Mouse (Mus musculus) monocyte, adult 2 months (primary cell): ENCODE results near the gene Gm17555.
"Not testable (repeated sequence)": the region's sequence is repeated elsewhere in the genome, so short reads cannot be mapped to it uniquely, and the experiment has no call there.

Experiments used
- DNase-seq, 2 experiments: peaks; one replicate each; pipeline ENCODE4 v3.0.0; 2022; ENCODE audit warnings: low spot score in 2 of 2, low read depth in 1 of 2

Gm17555 gene

DNA sequence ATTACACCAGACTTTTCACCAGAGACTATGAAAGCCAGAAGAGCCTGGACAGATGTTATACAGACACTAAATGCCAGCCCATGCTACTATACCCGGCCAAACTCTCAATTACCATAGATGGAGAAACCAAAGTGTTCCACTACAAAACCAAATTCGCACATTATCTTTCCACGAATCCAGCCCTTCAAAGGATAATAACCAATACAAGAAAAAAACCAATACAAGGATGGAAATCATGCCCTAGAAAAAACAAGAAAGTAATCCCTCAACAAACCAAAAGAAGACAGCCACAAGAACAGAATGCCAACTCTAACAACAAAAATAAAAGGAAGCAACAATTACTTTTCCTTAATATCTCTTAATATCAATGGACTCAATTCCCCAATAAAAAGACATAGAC is at the start of gene Gm17555:
Gene Gm17555 (plus strand): TSS at position 301 of the 400 bp plus-strand sequence.
- not testable (repeated sequence) for DNase-seq

GRCm38 (mm10) chr2:126165277-126166018 is 49.5 kb upstream of the Gm17555 start:
- DNase-seq: no peak

DNA sequence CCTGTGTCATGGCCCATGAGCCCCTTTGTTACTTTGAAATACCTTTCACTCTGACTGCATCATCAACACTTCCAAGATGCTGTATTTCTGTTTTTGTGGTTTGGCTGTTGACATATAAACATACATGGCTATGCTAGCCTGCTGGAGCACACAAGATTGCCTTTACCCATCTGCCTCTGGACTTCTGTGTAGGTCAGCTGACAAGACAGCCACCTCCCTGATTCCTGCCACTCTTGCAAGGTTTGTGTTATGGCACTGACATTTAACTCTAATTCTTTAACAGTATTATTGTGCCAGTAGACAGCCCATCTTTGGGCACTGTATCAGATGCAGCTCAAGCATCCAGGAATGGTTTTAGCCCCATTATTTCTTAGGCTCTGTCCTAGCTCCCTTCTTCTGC is 48.6 kb upstream of the Gm17555 start:
- no peak for DNase-seq

- no peak for DNase-seq
These were observed 47.9 kb upstream of the Gm17555 start for GRCm38 (mm10) chr2:126166848-126167617.

DNA sequence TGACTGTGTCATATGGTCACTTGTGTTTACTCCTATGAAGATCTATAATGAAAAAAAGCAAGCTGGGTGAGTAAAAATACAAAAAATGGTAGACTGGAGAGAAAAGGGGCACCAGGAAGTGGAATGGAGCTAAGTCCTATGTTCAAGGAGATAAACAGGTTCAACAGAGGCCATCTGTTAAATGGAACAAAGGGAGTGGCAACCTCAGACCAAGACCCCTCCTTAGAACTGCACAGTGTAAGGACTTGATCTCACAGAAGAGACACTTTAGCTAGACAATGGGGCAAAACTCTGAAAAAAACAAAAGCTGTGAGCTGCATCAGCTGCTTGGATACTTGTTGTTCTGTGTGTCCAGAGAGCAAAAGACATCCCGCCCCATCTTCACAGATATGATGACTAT is 43.5 kb upstream of the Gm17555 start:
- DNase-seq: no peak

DNA sequence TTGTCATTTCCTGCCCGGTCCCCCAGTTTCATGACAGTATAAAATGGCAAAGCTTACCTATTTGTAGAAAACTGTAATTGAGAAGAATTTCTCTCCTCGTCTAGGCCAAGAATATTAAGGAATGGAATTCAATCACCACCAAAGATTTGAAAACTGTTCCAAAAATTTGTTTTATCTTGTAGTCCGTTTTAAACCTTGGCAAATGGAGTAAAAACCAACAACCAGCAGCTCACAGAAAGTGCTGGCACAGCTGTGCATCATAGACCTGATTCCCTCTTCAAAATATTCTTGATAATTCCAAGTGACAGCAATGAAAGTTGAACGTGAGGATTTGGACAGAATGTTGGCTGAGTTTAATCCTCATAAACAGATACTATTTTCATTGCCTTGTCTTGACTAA is 23.6 kb upstream of the Gm17555 start:
- no peak for DNase-seq

GRCm38 (mm10) chr2:126192129-126192528 is 22.8 kb upstream of the Gm17555 start:
- no peak for DNase-seq

DNA sequence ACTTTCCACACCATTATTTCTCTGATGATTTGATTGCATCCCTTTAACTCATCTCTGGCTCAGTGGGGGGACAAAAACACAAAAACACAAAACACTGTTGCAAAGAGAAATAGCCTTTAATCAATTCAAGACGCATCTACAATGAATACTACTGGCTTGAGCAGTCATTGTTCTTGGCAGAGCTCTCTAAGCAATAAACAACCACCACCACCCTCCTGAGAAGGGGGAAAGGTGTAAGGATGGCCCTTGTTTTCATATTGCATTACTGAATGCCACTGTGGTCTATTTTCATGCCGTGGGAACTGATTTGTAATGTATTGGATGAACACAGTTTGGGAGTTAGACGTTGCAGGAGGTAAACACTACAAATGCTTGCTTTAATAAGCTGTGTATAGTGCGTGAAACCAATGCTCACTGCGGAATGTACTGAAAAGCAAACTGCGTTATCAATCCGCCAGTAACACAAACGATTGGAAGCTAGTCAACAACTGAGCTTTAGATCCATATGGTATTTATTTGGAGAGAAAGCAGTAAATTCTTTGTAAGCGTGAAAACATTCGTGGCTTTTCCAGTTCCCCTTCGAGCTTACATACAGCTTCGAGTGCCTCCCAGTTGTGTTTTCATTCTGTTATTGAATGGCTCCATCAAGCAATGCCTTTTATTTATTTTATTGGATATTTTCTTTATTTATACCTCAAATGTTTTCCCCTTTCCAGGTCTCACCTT is 19.1 kb upstream of the Gm17555 start:
- DNase-seq: no peak

GRCm38 (mm10) chr2:126198971-126199370 is 15.9 kb upstream of the Gm17555 start:
- DNase-seq: no peak

GRCm38 (mm10) chr2:126211011-126211680 is 3.8 kb upstream of the Gm17555 start:
- no peak for DNase-seq

DNA sequence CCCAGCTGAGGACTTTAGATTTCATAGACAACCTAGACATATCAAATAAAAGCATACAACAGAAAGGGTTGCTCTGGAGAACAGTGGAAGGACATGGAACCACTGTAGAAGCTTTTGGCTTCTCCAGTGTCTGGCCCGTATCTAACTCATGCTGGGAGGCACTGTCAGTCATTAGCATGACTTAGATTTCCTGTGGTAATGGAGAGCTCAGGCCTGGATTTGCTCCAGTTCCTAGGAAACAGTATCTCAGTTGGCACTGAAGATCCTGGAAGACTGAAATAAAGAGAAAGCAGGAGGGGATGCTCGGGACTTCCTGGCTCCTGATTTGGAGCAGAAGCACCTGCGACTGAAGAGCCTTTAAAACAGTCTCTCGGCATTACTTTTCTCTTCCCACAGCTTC is 12.7 kb downstream of the Gm17555 start:
- DNase-seq: no peak

- DNase-seq: no peak
These were observed 16.8 kb downstream of the Gm17555 start for GRCm38 (mm10) chr2:126231731-126232130.

- no peak for DNase-seq
These were observed 22.0 kb downstream of the Gm17555 start for GRCm38 (mm10) chr2:126236905-126237304.

- no peak for DNase-seq
These were observed 30.5 kb downstream of the Gm17555 start for GRCm38 (mm10) chr2:126245446-126245845.

DNA sequence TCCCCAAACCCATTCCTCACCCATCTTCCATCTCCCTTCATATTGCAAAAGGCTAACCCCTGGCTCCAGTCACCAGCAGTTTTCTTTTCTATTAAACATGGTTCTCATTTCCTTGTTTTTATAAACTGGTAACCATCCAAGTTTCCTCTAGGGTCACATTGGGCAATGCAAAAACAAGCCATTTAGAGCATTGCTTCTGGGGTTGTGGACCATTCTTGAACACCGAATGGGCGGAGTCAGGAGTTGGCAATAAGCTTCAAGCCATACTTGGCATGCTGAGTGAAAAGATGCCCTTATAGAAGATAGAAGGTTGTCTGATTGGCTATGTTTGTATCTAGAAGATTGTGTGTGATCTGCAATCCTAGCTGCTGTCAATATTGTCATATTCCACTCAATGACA is 33.6 kb downstream of the Gm17555 start:
- DNase-seq: no peak

GRCm38 (mm10) chr2:126252211-126252610 is 37.3 kb downstream of the Gm17555 start:
- no peak for DNase-seq
